Mouse (Mus musculus) hindbrain, postnatal 0 days (tissue): ENCODE measurements around the gene Hoxa4. TPM values are rescaled to one million over a fixed set of nuclear protein-coding genes. Genes with fewer than 3 reads are reported as not detected.

ENCODE experiments used
- ATAC-seq: fragments of 200-750 bp; cut with Nextera tagmentation; 2 replicates; pipeline ENCODE4 v1.8.0; 2017; ENCODE audit warnings: mild to moderate bottlenecking, moderate TSS enrichment, moderate library complexity
- DNase-seq: peaks from one replicate; pipeline ENCODE4 v3.0.0-alpha.2; 2015; ENCODE audit warnings: low spot score
- H3K27ac ChIP-seq: fragments of 300-500 bp; sonication (generic); 2 replicates; pipeline ENCODE4 v1.5.1; 2014; ENCODE audit warnings: mild to moderate bottlenecking
- H3K27me3 ChIP-seq: fragments of 300-500 bp; sonication (generic); 2 replicates; pipeline ENCODE4 v1.6.1; 2014; ENCODE audit warnings: low read length, mixed read lengths; ENCODE audit not compliant: insufficient read depth
- H3K36me3 ChIP-seq: fragments of 300-500 bp; sonication (generic); 2 replicates; pipeline ENCODE4 v1.6.1; 2014; ENCODE audit warnings: low read length, mixed read lengths; ENCODE audit not compliant: insufficient read depth
- H3K4me1 ChIP-seq: fragments of 300-500 bp; sonication (generic); 2 replicates; pipeline ENCODE4 v1.6.1; 2014; ENCODE audit warnings: antibody characterized with exemption, low read length, mixed read lengths; ENCODE audit not compliant: insufficient read depth
- H3K4me2 ChIP-seq: fragments of 300-500 bp; sonication (generic); 2 replicates; pipeline ENCODE4 v1.6.1; 2014; ENCODE audit warnings: low read depth, mild to moderate bottlenecking, low read length, moderate library complexity, mixed read lengths
- H3K4me3 ChIP-seq: fragments of 300-500 bp; sonication (generic); 2 replicates; pipeline ENCODE4 v1.5.1; 2014; ENCODE audit warnings: low read length
- H3K9ac ChIP-seq: fragments of 300-500 bp; sonication (generic); replicated peaks from 2 replicates; pipeline ENCODE4 v1.6.1; 2014; ENCODE audit warnings: mild to moderate bottlenecking, low read length, moderate library complexity, mixed read lengths
- H3K9me3 ChIP-seq: fragments of 300-500 bp; sonication (generic); 2 replicates; pipeline ENCODE4 v1.6.1; 2016; ENCODE audit warnings: low read length, mixed read lengths
- CTCF ChIP-seq: IDR thresholded peaks from 2 replicates; pipeline ENCODE4 v1.5.1; 2016; ENCODE audit warnings: antibody characterized with exemption, control low read depth, low read depth
- WGBS: fragments of 180-500 bp; shearing (Covaris S2); extraction: QIAGEN DNeasy Blood & Tissue Kit; methylation state at CpG from one replicate; pipeline ENCODE4 v1.1.7; 2014; 5-methylcytosine and 5-hydroxymethylcytosine counted together
- polyA plus RNA-seq: library from polyadenylated mRNA; unstranded; fragments of >200 nt; fragmentation: Nextera tagmentation; extraction: Ambion mirVana; gene quantifications from 2 replicates; pipeline ENCODE4 v1.2.1, GENCODE M21; 2015
- total RNA-seq: library from RNA; depleted of rRNA; stranded (reverse); fragments of >200 nt; gene quantifications from 2 replicates; pipeline ENCODE4 v1.2.3, GENCODE M21; 2014

Hoxa4 gene
- total and polyA plus RNA-seq, 2 experiments from 2014 or later = 4.8 to 12.0 TPM

- Histone ChIP-seq H3K4me3 (no peak overlapping the region), H3K4me1 (no peaks in the 10 kb centered on the region)
- WGBS = 3% methylated on average over 55 of the region's 55 CpGs
These were observed 14.4 kb upstream of the Hoxa4 start for GRCm38 (mm10) chr6:52205638-52206621.

GRCm38 (mm10) chr6:52205221-52205620, 13.7 kb upstream of the Hoxa4 start:
- Histone ChIP-seq H3K27ac (peak overlapping the region; percentile 38; the same call in 1 of the 2 replicates), H3K4me2 (peak overlapping the region; percentile 52; the same call in 1 of the 2 replicates), H3K9ac (no peak overlapping the region), H3K4me3 (no peak overlapping the region), H3K36me3 (no peaks in the 10 kb centered on the region), H3K4me1 (no peaks in the 10 kb centered on the region), H3K9me3 (no peaks in the 10 kb centered on the region), H3K27me3 (peaks cover 87% of the 10 kb centered on the region)
- DNase-seq (no peak), ATAC-seq (no peak)
- 8% methylated on average over 14 of the region's 14 CpGs for WGBS
- no peak for TF ChIP-seq CTCF

More at GRCm38 (mm10) chr6:52205638-52206621, 14.4 kb upstream of the Hoxa4 start:
- no peak for ATAC-seq
- no peak for DNase-seq
- Histone ChIP-seq H3K27ac (peak overlapping the region; percentile 38), H3K9ac (no peak overlapping the region), H3K4me2 (peak overlapping the region; percentile 19), H3K36me3 (no peaks in the 10 kb centered on the region), H3K9me3 (no peaks in the 10 kb centered on the region), H3K27me3 (peaks cover 87% of the 10 kb centered on the region)
- TF ChIP-seq CTCF = no peak

GRCm38 (mm10) chr6:52204050-52204752, 12.6 kb upstream of the Hoxa4 start, which contains the start of gene Hoxa5:
Gene Hoxa5 (minus strand): TSS chr6:52204587.
- Histone ChIP-seq H3K4me1 (no peaks in the 10 kb centered on the region), H3K36me3 (no peaks in the 10 kb centered on the region), H3K9ac (peak within 1 kb of the TSS; percentile 44), H3K4me2 (peak within 1 kb of the TSS; percentile 52), H3K27me3 (peaks cover 87% of the 10 kb centered on the region), H3K27ac (peak within 1 kb of the TSS; percentile 69), H3K4me3 (peak within 1 kb of the TSS; percentile 41), H3K9me3 (no peaks in the 10 kb centered on the region)
- DNase-seq (peak; percentile 83), ATAC-seq (peak; percentile 82)
- under 1% methylated on average over 65 of the region's 65 CpGs for WGBS
- peak; percentile 67 for TF ChIP-seq CTCF

- TF ChIP-seq CTCF = no peak
- Histone ChIP-seq H3K4me1 (no peaks in the 10 kb centered on the region), H3K36me3 (no peaks in the 10 kb centered on the region), H3K9ac (peak overlapping the region; percentile 44), H3K4me2 (peak overlapping the region; percentile 52), H3K4me3 (peak overlapping the region; percentile 41), H3K27me3 (peaks cover 87% of the 10 kb centered on the region), H3K27ac (peak overlapping the region; percentile 69), H3K9me3 (no peaks in the 10 kb centered on the region)
- 0 out of 2 replicates have a peak, but pooled peaks have one; percentile 40 for ATAC-seq
- WGBS = 0% methylated on average over 33 of the region's 46 CpGs
- no peak for DNase-seq
These were observed 12.0 kb upstream of the Hoxa4 start for GRCm38 (mm10) chr6:52203371-52204049.

- peak overlapping the region; percentile 41 for H3K4me3 ChIP-seq
- no peaks in the 10 kb centered on the region for H3K9me3 ChIP-seq
- H3K36me3 ChIP-seq = no peaks in the 10 kb centered on the region
- under 1% methylated on average over 10 of the region's 10 CpGs for WGBS
- H3K4me2 ChIP-seq = peak overlapping the region; percentile 52
- ATAC-seq = no peak
- 0 out of 2 replicates have a peak overlapping the region, but pooled peaks have one; percentile 44 for H3K9ac ChIP-seq
- DNase-seq = no peak
- TF ChIP-seq CTCF = no peak
- H3K27me3 ChIP-seq = peaks cover 87% of the 10 kb centered on the region
- no peaks in the 10 kb centered on the region for H3K4me1 ChIP-seq
- H3K27ac ChIP-seq = no peak overlapping the region
These were observed 11.5 kb upstream of the Hoxa4 start for GRCm38 (mm10) chr6:52203121-52203370.

- Histone ChIP-seq H3K27ac (no peak overlapping the region), H3K4me3 (peak overlapping the region; percentile 41), H3K4me1 (no peaks in the 10 kb centered on the region), H3K27me3 (peaks cover 89% of the 10 kb centered on the region), H3K9ac (peak overlapping the region; percentile 44; the same call in 1 of the 2 replicates), H3K36me3 (no peaks in the 10 kb centered on the region), H3K9me3 (no peaks in the 10 kb centered on the region), H3K4me2 (peak overlapping the region; percentile 52)
- no peak for TF ChIP-seq CTCF
- no peak for ATAC-seq
- DNase-seq = no peak
- 5% methylated on average over 22 of the region's 22 CpGs for WGBS
These were observed 11.0 kb upstream of the Hoxa4 start for GRCm38 (mm10) chr6:52202362-52203120.
